Comparison of ENCODE assay signal across 13 mouse cellular contexts in genomic region chr5:145189416-145189815, GRCm38 (mm10). TPM values are rescaled to one million over a fixed set of nuclear protein-coding genes. Genes with fewer than 3 reads are reported as not detected.
DNase-seq lines count a peak whose midpoint lies in the region; ATAC-seq and TF ChIP-seq lines count a peak whose summit lies in the region.
"Had no signal": no experiment of that assay in that cellular context is flagged by ENCODE, and none has a peak within 500 bp of the region (broad histone marks: within the 10 kb centered on the region; RNA-seq: fewer than 3 reads in every experiment).

No protein-coding gene starts in this region.

- intact Hi-C loops in heart, adult 2 months (cut with DNase I), result no loop called here
- intact Hi-C loops in gastrocnemius, postnatal 36 days (cut with DNase I), result no loop called here

- H3K4me2 ChIP-seq in midbrain, embryonic 11.5 days, result no peak overlapping the region
- H3K4me2 ChIP-seq in embryonic facial prominence, embryonic 14.5 days (ENCODE audit: low read depth, low read length), result peak overlapping the region; percentile 87; the same call in 1 of the 2 replicates
- peak overlapping the region; percentile 81 for H3K4me2 ChIP-seq in liver, embryonic 15.5 days

- peak overlapping the region; percentile 79; the same call in 1 of the 2 replicates for H3K4me3 ChIP-seq in heart, adult 2 months
- peak overlapping the region; percentile 91; the same call in 1 of the 2 replicates for H3K4me3 ChIP-seq in midbrain, embryonic 10.5 days
- H3K4me3 ChIP-seq in midbrain, embryonic 11.5 days (ENCODE audit: low read depth, low read length), result no peak overlapping the region
- no peak overlapping the region for H3K4me3 ChIP-seq in embryonic facial prominence, embryonic 14.5 days (ENCODE audit: low read depth, low read length)
- H3K4me3 ChIP-seq in liver, embryonic 15.5 days (replicated peaks), result peak overlapping the region; percentile 73

- H3K9ac ChIP-seq in heart, adult 2 months (ENCODE audit: low read depth, low read length), result no peak overlapping the region
- H3K9ac ChIP-seq in midbrain, embryonic 11.5 days (ENCODE audit: low read length), result no peak overlapping the region
- H3K9ac ChIP-seq in embryonic facial prominence, embryonic 14.5 days (ENCODE audit: low read depth, low read length), result no peak overlapping the region
- 0 out of 2 replicates have a peak overlapping the region, but pooled peaks have one; percentile 73 for H3K9ac ChIP-seq in liver, embryonic 15.5 days

- H3K27ac ChIP-seq in heart, adult 2 months, result no peak overlapping the region
- H3K27ac ChIP-seq in midbrain, embryonic 10.5 days (replicated peaks), result no peak overlapping the region
- no peak overlapping the region for H3K27ac ChIP-seq in midbrain, embryonic 11.5 days (ENCODE audit: low read depth, low read length)
- H3K27ac ChIP-seq in embryonic facial prominence, embryonic 14.5 days (replicated peaks; ENCODE audit: low read depth, low read length), result no peak overlapping the region
- peak overlapping the region; percentile 76; the same call in 1 of the 2 replicates for H3K27ac ChIP-seq in liver, embryonic 15.5 days (replicated peaks)

- TF ChIP-seq EP300 in heart, adult 2 months (IDR thresholded peaks at IDR 0.05; ENCODE audit: insufficient read depth, low read depth, low read length), result no peak

- 69% methylated on average over 6 of the region's 6 CpGs for WGBS in heart, adult 2 months
- 92% methylated on average over 6 of the region's 6 CpGs for WGBS in midbrain, embryonic 10.5 days
- WGBS in midbrain, embryonic 11.5 days, result 95% methylated on average over 6 of the region's 6 CpGs
- 92% methylated on average over 6 of the region's 6 CpGs for WGBS in embryonic facial prominence, embryonic 14.5 days
- 40% methylated on average over 6 of the region's 6 CpGs for WGBS in liver, embryonic 15.5 days (ENCODE audit: insufficient replicate concordance)

- no peak for TF ChIP-seq POLR2A in heart, adult 2 months (IDR thresholded peaks at IDR 0.05; ENCODE audit: insufficient read depth, low read depth, low read length)

- no peak for ATAC-seq in midbrain, embryonic 11.5 days (ENCODE audit: low FRiP score)
- ATAC-seq in embryonic facial prominence, embryonic 14.5 days (ENCODE audit: low read depth), result no peak
- no peak for ATAC-seq in liver, embryonic 15.5 days (ENCODE audit: insufficient read depth)
- ATAC-seq: lung, postnatal 0 days had no signal

- TF ChIP-seq CTCF in heart, adult 2 months (IDR thresholded peaks at IDR 0.05), result no peak

- peaks cover 17% of the 10 kb centered on the region for H3K36me3 ChIP-seq in heart, adult 2 months (ENCODE audit: control insufficient read depth, insufficient read depth, low read length)
- H3K36me3 ChIP-seq in midbrain, embryonic 10.5 days, result peaks cover 57% of the 10 kb centered on the region
- peaks cover 12% of the 10 kb centered on the region; the same call in 1 of the 2 replicates for H3K36me3 ChIP-seq in midbrain, embryonic 11.5 days (ENCODE audit: control insufficient read depth, insufficient read depth, low read length)
- H3K36me3 ChIP-seq in embryonic facial prominence, embryonic 14.5 days (ENCODE audit: control insufficient read depth, insufficient read depth, low read length), result peaks cover 47% of the 10 kb centered on the region
- peaks cover 58% of the 10 kb centered on the region for H3K36me3 ChIP-seq in liver, embryonic 15.5 days (replicated peaks)

- H3K4me1 ChIP-seq in heart, adult 2 months (ENCODE audit: control insufficient read depth, insufficient read depth, low read length), result peaks cover 12% of the 10 kb centered on the region
- peaks cover 24% of the 10 kb centered on the region for H3K4me1 ChIP-seq in midbrain, embryonic 10.5 days
- peaks cover 7% of the 10 kb centered on the region for H3K4me1 ChIP-seq in midbrain, embryonic 11.5 days (ENCODE audit: control insufficient read depth, insufficient read depth, low read length)
- H3K4me1 ChIP-seq in embryonic facial prominence, embryonic 14.5 days (ENCODE audit: control insufficient read depth, insufficient read depth, low read length), result peaks cover 9% of the 10 kb centered on the region; the same call in 1 of the 2 replicates
- H3K4me1 ChIP-seq in liver, embryonic 15.5 days (replicated peaks), result peaks cover 41% of the 10 kb centered on the region

- H3K9me3 ChIP-seq in midbrain, embryonic 10.5 days (replicated peaks), result no peaks in the 10 kb centered on the region
- H3K9me3 ChIP-seq in midbrain, embryonic 11.5 days (ENCODE audit: control insufficient read depth, low read length), result no peaks in the 10 kb centered on the region
- H3K9me3 ChIP-seq in embryonic facial prominence, embryonic 14.5 days (ENCODE audit: control insufficient read depth, low read length), result no peaks in the 10 kb centered on the region
- H3K9me3 ChIP-seq in liver, embryonic 15.5 days (replicated peaks), result no peaks in the 10 kb centered on the region

- no peak for DNase-seq in heart, adult 2 months
- no peak for DNase-seq in heart, adult 18-20 months
- DNase-seq in midbrain, embryonic 10.5 days (ENCODE audit: low spot score), result no peak
- no peak for DNase-seq in midbrain, embryonic 11.5 days (ENCODE audit: low spot score, missing footprints)
- DNase-seq in embryonic facial prominence, embryonic 14.5 days (ENCODE audit: low spot score), result no peak
- DNase-seq in adipocyte (ENCODE audit: low spot score), result no peak
- no peak for DNase-seq in gastrocnemius, postnatal 36 days
- DNase-seq: cerebellum, postnatal 10 days; gastrocnemius, postnatal 25 days; kidney, postnatal 10 days; layer of hippocampus, postnatal 36 days had no signal

- H3K27me3 ChIP-seq in heart, adult 2 months (ENCODE audit: control insufficient read depth, insufficient read depth, low read length), result no peaks in the 10 kb centered on the region
- no peaks in the 10 kb centered on the region for H3K27me3 ChIP-seq in midbrain, embryonic 10.5 days (ENCODE audit: low read depth, poor library complexity, severe bottlenecking)
- H3K27me3 ChIP-seq in midbrain, embryonic 11.5 days (ENCODE audit: control insufficient read depth, insufficient read depth, low read length), result no peaks in the 10 kb centered on the region
- H3K27me3 ChIP-seq in embryonic facial prominence, embryonic 14.5 days (replicated peaks; ENCODE audit: control insufficient read depth, insufficient read depth, low read length), result no peaks in the 10 kb centered on the region
- H3K27me3 ChIP-seq in liver, embryonic 15.5 days, result no peaks in the 10 kb centered on the region

- peaks cover 6% of the 10 kb centered on the region for H3K79me2 ChIP-seq in heart, adult 2 months (replicated peaks; ENCODE audit: control insufficient read depth, insufficient read depth, low read length)

RNA-seq across cellular contexts. Expression of gene Atp5j2, which starts 2.4 kb away (rescaled TPM):
- total RNA-seq in heart, adult 2 months (2021), result 1,000 to 10,000 TPM in 1 of 2 experiments, 100 to 1,000 TPM in 1; 962 to 1,137 TPM
- 733 and 858 TPM in 2 replicates for polyA plus RNA-seq in heart, adult 2 months (2012; rRNA removed)
- total RNA-seq in heart, adult 18-20 months (2021), result 1,000 to 10,000 TPM; 1,105 to 1,150 TPM
- polyA plus RNA-seq in midbrain, embryonic 10.5 days (2016; fragmentation: Nextera tagmentation; extraction: Ambion mirVana), result 536 and 539 TPM in 2 replicates
- 487 and 540 TPM in 2 replicates for polyA plus RNA-seq in midbrain, embryonic 11.5 days (2014; fragmentation: Nextera tagmentation; extraction: Ambion mirVana)
- polyA plus RNA-seq in embryonic facial prominence, embryonic 14.5 days (2014; fragmentation: Nextera tagmentation; extraction: Ambion mirVana), result 511 and 592 TPM in 2 replicates
- 406 and 457 TPM in 2 replicates for polyA plus RNA-seq in liver, embryonic 15.5 days (2015; fragmentation: Nextera tagmentation; extraction: Ambion mirVana)
- total RNA-seq in gastrocnemius, postnatal 36 days (2021), result 100 to 1,000 TPM; 691 to 699 TPM

RNA-seq across cellular contexts. Expression of gene Zkscan14, which starts 12.3 kb away (rescaled TPM):
- total RNA-seq in heart, adult 2 months (2021), result 1 to 10 TPM; 6.3 to 6.9 TPM
- 2.5 and 3.3 TPM in 2 replicates for polyA plus RNA-seq in heart, adult 2 months (2012; rRNA removed)
- total RNA-seq in heart, adult 18-20 months (2021), result 1 to 10 TPM; 6.5 to 7.3 TPM
- 8.0 and 8.3 TPM in 2 replicates for polyA plus RNA-seq in midbrain, embryonic 10.5 days (2016; fragmentation: Nextera tagmentation; extraction: Ambion mirVana)
- 8.8 and 9.6 TPM in 2 replicates for polyA plus RNA-seq in midbrain, embryonic 11.5 days (2014; fragmentation: Nextera tagmentation; extraction: Ambion mirVana)
- 6.6 and 9.3 TPM in 2 replicates for polyA plus RNA-seq in embryonic facial prominence, embryonic 14.5 days (2014; fragmentation: Nextera tagmentation; extraction: Ambion mirVana)
- polyA plus RNA-seq in liver, embryonic 15.5 days (2015; fragmentation: Nextera tagmentation; extraction: Ambion mirVana), result 8.7 and 8.8 TPM in 2 replicates
- 10 to 100 TPM in 1 of 2 experiments, 1 to 10 TPM in 1; 8.5 to 13.0 TPM for total RNA-seq in gastrocnemius, postnatal 36 days (2021)

RNA-seq across cellular contexts. Expression of gene Zkscan5, which starts 14.9 kb away (rescaled TPM):
- 10 to 100 TPM in 1 of 2 experiments, 1 to 10 TPM in 1; 9.7 to 10.6 TPM for total RNA-seq in heart, adult 2 months (2021)
- polyA plus RNA-seq in heart, adult 2 months (2012; rRNA removed), result 3.9 and 6.4 TPM in 2 replicates
- 10 to 100 TPM in 1 of 2 experiments, 1 to 10 TPM in 1; 9.5 to 10.0 TPM for total RNA-seq in heart, adult 18-20 months (2021)
- polyA plus RNA-seq in midbrain, embryonic 10.5 days (2016; fragmentation: Nextera tagmentation; extraction: Ambion mirVana), result 19.8 and 19.9 TPM in 2 replicates
- 20.4 and 20.6 TPM in 2 replicates for polyA plus RNA-seq in midbrain, embryonic 11.5 days (2014; fragmentation: Nextera tagmentation; extraction: Ambion mirVana)
- polyA plus RNA-seq in embryonic facial prominence, embryonic 14.5 days (2014; fragmentation: Nextera tagmentation; extraction: Ambion mirVana), result 13.4 and 14.0 TPM in 2 replicates
- 3.6 and 3.7 TPM in 2 replicates for polyA plus RNA-seq in liver, embryonic 15.5 days (2015; fragmentation: Nextera tagmentation; extraction: Ambion mirVana)
- total RNA-seq in gastrocnemius, postnatal 36 days (2021), result 1 to 10 TPM; 5.4 to 7.5 TPM

RNA-seq across cellular contexts. Expression of gene Cpsf4, which starts 22.4 kb away (rescaled TPM):
- total RNA-seq in heart, adult 2 months (2021), result 10 to 100 TPM; 10.4 to 12.1 TPM
- polyA plus RNA-seq in heart, adult 2 months (2012; rRNA removed), result 11.0 and 12.5 TPM in 2 replicates
- 10 to 100 TPM; 11.4 to 12.9 TPM for total RNA-seq in heart, adult 18-20 months (2021)
- 83.9 and 85.1 TPM in 2 replicates for polyA plus RNA-seq in midbrain, embryonic 10.5 days (2016; fragmentation: Nextera tagmentation; extraction: Ambion mirVana)
- polyA plus RNA-seq in midbrain, embryonic 11.5 days (2014; fragmentation: Nextera tagmentation; extraction: Ambion mirVana), result 31.7 and 35.9 TPM in 2 replicates
- 25.1 and 26.5 TPM in 2 replicates for polyA plus RNA-seq in embryonic facial prominence, embryonic 14.5 days (2014; fragmentation: Nextera tagmentation; extraction: Ambion mirVana)
- 24.4 and 25.1 TPM in 2 replicates for polyA plus RNA-seq in liver, embryonic 15.5 days (2015; fragmentation: Nextera tagmentation; extraction: Ambion mirVana)
- 1 to 10 TPM; 7.3 to 8.7 TPM for total RNA-seq in gastrocnemius, postnatal 36 days (2021)

RNA-seq across cellular contexts. Expression of gene Ptcd1, which starts 22.5 kb away (rescaled TPM):
- 10 to 100 TPM; 24.0 to 27.0 TPM for total RNA-seq in heart, adult 2 months (2021)
- 13.2 and 16.8 TPM in 2 replicates for polyA plus RNA-seq in heart, adult 2 months (2012; rRNA removed)
- 10 to 100 TPM; 30.0 to 31.3 TPM for total RNA-seq in heart, adult 18-20 months (2021)
- 18.3 and 22.4 TPM in 2 replicates for polyA plus RNA-seq in midbrain, embryonic 10.5 days (2016; fragmentation: Nextera tagmentation; extraction: Ambion mirVana)
- polyA plus RNA-seq in midbrain, embryonic 11.5 days (2014; fragmentation: Nextera tagmentation; extraction: Ambion mirVana), result 14.5 and 15.6 TPM in 2 replicates
- 13.2 and 14.6 TPM in 2 replicates for polyA plus RNA-seq in embryonic facial prominence, embryonic 14.5 days (2014; fragmentation: Nextera tagmentation; extraction: Ambion mirVana)
- polyA plus RNA-seq in liver, embryonic 15.5 days (2015; fragmentation: Nextera tagmentation; extraction: Ambion mirVana), result 7.7 and 8.8 TPM in 2 replicates
- total RNA-seq in gastrocnemius, postnatal 36 days (2021), result 10 to 100 TPM; 11.3 to 12.0 TPM

Comparison
In these comparisons a context has a peak if more than half of its experiments do, and no peak if none do; other contexts are left out.
1. H3K4me3 ChIP-seq: peak in heart, adult 2 months (single experiment), midbrain, embryonic 10.5 days (single experiment) and liver, embryonic 15.5 days (single experiment); none in midbrain, embryonic 11.5 days (single experiment) and embryonic facial prominence, embryonic 14.5 days (single experiment).